21 mouse cellular contexts compared by ENCODE assay signal in genomic region chr14:33548650-33549049, GRCm38 (mm10). TPM values are rescaled to one million over a fixed set of nuclear protein-coding genes. Genes with fewer than 3 reads are reported as not detected.
"Had no signal": no experiment of that assay in that cellular context is flagged by ENCODE, and none has a peak within 500 bp of the region (broad histone marks: within the 10 kb centered on the region; RNA-seq: fewer than 3 reads in every experiment).

No protein-coding gene starts in this region.

- H3K4me3 ChIP-seq: limb, embryonic 10.5 days; limb, embryonic 13.5 days; liver, embryonic 12.5 days; liver, embryonic 15.5 days; lung, embryonic 15.5 days; megakaryocyte, embryonic 14.5 days; midbrain, embryonic 10.5 days; midbrain, embryonic 13.5 days; myocyte; neural tube, embryonic 13.5 days had no signal

- DNase-seq: kidney, adult 18-20 months; kidney, postnatal 14 days; kidney, postnatal 4 days; layer of hippocampus, postnatal 36 days; liver; lung, adult 18-20 months; lung, postnatal 10 days; lung, postnatal 36 days; retina, postnatal 1 day; thymus, postnatal 25 days had no signal

- H3K27ac ChIP-seq: limb, embryonic 10.5 days; limb, embryonic 13.5 days; liver, embryonic 12.5 days; liver, embryonic 15.5 days; lung, embryonic 15.5 days; midbrain, embryonic 10.5 days; midbrain, embryonic 13.5 days; neural tube, embryonic 13.5 days had no signal

RNA-seq across cellular contexts. Expression of gene Ptpn20, which starts 40.4 kb away (rescaled TPM):
- total RNA-seq: neutrophil, adult 5-6 weeks had no signal
